Comparison of ENCODE assay signal across 28 mouse cellular contexts in genomic region chr14:81193689-81194088, GRCm38 (mm10).
"Had no signal": no experiment of that assay in that cellular context is flagged by ENCODE, and none has a peak within 500 bp of the region (broad histone marks: within the 10 kb centered on the region; RNA-seq: fewer than 3 reads in every experiment).

No protein-coding gene starts in this region.

- H3K36me3 ChIP-seq: embryonic facial prominence, embryonic 10.5 days; embryonic facial prominence, embryonic 12.5 days; embryonic facial prominence, embryonic 13.5 days; embryonic facial prominence, embryonic 15.5 days; forebrain, embryonic 10.5 days; forebrain, embryonic 12.5 days; forebrain, embryonic 15.5 days had no signal

- H3K27ac ChIP-seq: embryonic facial prominence, embryonic 10.5 days; embryonic facial prominence, embryonic 12.5 days; embryonic facial prominence, embryonic 13.5 days; embryonic facial prominence, embryonic 15.5 days; forebrain, embryonic 10.5 days; forebrain, embryonic 12.5 days; forebrain, embryonic 13.5 days; forebrain, embryonic 15.5 days; gastrocnemius, adult 2 months; heart, adult 2 months had no signal

- H3K4me3 ChIP-seq: embryonic facial prominence, embryonic 10.5 days; embryonic facial prominence, embryonic 12.5 days; embryonic facial prominence, embryonic 13.5 days; embryonic facial prominence, embryonic 15.5 days; erythroblast, embryonic 14.5 days; forebrain, embryonic 10.5 days; forebrain, embryonic 12.5 days; forebrain, embryonic 13.5 days; forebrain, embryonic 15.5 days; gastrocnemius, adult 2 months; heart, adult 2 months had no signal

- H3K4me1 ChIP-seq: embryonic facial prominence, embryonic 10.5 days; embryonic facial prominence, embryonic 12.5 days; embryonic facial prominence, embryonic 13.5 days; embryonic facial prominence, embryonic 15.5 days; forebrain, embryonic 10.5 days; forebrain, embryonic 12.5 days; forebrain, embryonic 13.5 days; forebrain, embryonic 15.5 days had no signal

- ATAC-seq: forebrain, embryonic 13.5 days; forebrain, embryonic 14.5 days; forebrain, embryonic 15.5 days; forebrain, embryonic 16.5 days; forebrain, postnatal 0 days had no signal

- H3K27me3 ChIP-seq: embryonic facial prominence, embryonic 12.5 days; embryonic facial prominence, embryonic 13.5 days; embryonic facial prominence, embryonic 15.5 days; forebrain, embryonic 12.5 days; forebrain, embryonic 13.5 days; forebrain, embryonic 15.5 days had no signal

- H3K9me3 ChIP-seq: embryonic facial prominence, embryonic 10.5 days; embryonic facial prominence, embryonic 12.5 days; embryonic facial prominence, embryonic 13.5 days; embryonic facial prominence, embryonic 15.5 days; forebrain, embryonic 10.5 days; forebrain, embryonic 12.5 days; forebrain, embryonic 13.5 days; forebrain, embryonic 15.5 days had no signal

- DNase-seq: cerebellum, adult 8-10 months; cerebellum, adult 9-10 months; cerebellum, adult 9-11 months; cerebellum, postnatal 10 days; cerebellum, postnatal 14 days; cerebellum, postnatal 25 days; cerebellum, postnatal 36 days; embryo, embryonic 11 days; forebrain, postnatal 0 days; gastrocnemius, adult 2 months; gastrocnemius, postnatal 10 days; gastrocnemius, postnatal 14 days; gastrocnemius, postnatal 25 days; gastrocnemius, postnatal 36 days; heart, adult 11 months; heart, adult 18-20 months; heart, adult 2 months had no signal

- H3K9ac ChIP-seq: embryonic facial prominence, embryonic 12.5 days; embryonic facial prominence, embryonic 13.5 days; embryonic facial prominence, embryonic 15.5 days; forebrain, embryonic 12.5 days; forebrain, embryonic 13.5 days; forebrain, embryonic 15.5 days; forebrain, postnatal 0 days had no signal

- H3K4me2 ChIP-seq: embryonic facial prominence, embryonic 12.5 days; embryonic facial prominence, embryonic 13.5 days; embryonic facial prominence, embryonic 15.5 days; forebrain, embryonic 12.5 days; forebrain, embryonic 13.5 days; forebrain, embryonic 15.5 days had no signal
